Mouse (Mus musculus) erythroblast, embryonic 14.5 days (primary cell): ENCODE results near the gene Marveld3. TPM values are rescaled to one million over a fixed set of nuclear protein-coding genes. Genes with fewer than 3 reads are reported as not detected.

Experiments used
- H3K27me3 ChIP-seq: 2 replicates; pipeline ENCODE4 v1.6.1; 2012; ENCODE audit warnings: inconsistent platforms; ENCODE audit not compliant: control insufficient read depth
- H3K36me3 ChIP-seq: 2 replicates; pipeline ENCODE4 v1.6.1; 2012; ENCODE audit warnings: mild to moderate bottlenecking, inconsistent platforms; ENCODE audit not compliant: control insufficient read depth
- H3K4me1 ChIP-seq: 2 replicates; pipeline ENCODE4 v1.6.1; 2012; ENCODE audit warnings: inconsistent platforms; ENCODE audit not compliant: control insufficient read depth
- H3K4me3 ChIP-seq: replicated peaks from 2 replicates; pipeline ENCODE3; 2012; ENCODE audit warnings: moderate library complexity, mild to moderate bottlenecking, inconsistent platforms
- H3K9me3 ChIP-seq: 2 replicates; pipeline ENCODE4 v1.6.1; 2012; ENCODE audit warnings: low read length, inconsistent platforms, mixed read lengths; ENCODE audit not compliant: control insufficient read depth
- GATA1 ChIP-seq: IDR thresholded peaks from 2 replicates; pipeline ENCODE4 v1.6.1; 2012; ENCODE audit warnings: low read length, inconsistent platforms, mixed read lengths
- TAL1 ChIP-seq: IDR thresholded peaks from 3 replicates; pipeline ENCODE4 v1.6.1; 2012; ENCODE audit warnings: low read length, inconsistent platforms, mixed read lengths
- polyA plus RNA-seq: library from polyadenylated mRNA; stranded (reverse); fragments of >175 nt; gene quantifications from 2 replicates; pipeline ENCODE4 v1.2.3, GENCODE M21; 2012

Marveld3 gene
- polyA plus RNA-seq, 1 experiment = not detected

GRCm38 (mm10) chr8:109997381-109997780 is 35.4 kb upstream of the Marveld3 start:
- no peak for TF ChIP-seq TAL1
- TF ChIP-seq GATA1 = no peak
- no peaks in the 10 kb centered on the region for H3K9me3 ChIP-seq
- H3K4me3 ChIP-seq = no peak overlapping the region
- no peaks in the 10 kb centered on the region for H3K36me3 ChIP-seq
- no peaks in the 10 kb centered on the region for H3K4me1 ChIP-seq
- no peaks in the 10 kb centered on the region for H3K27me3 ChIP-seq

GRCm38 (mm10) chr8:109992951-109993350 is 30.9 kb upstream of the Marveld3 start:
- Histone ChIP-seq H3K4me3 (no peak overlapping the region), H3K9me3 (no peaks in the 10 kb centered on the region), H3K36me3 (no peaks in the 10 kb centered on the region), H3K27me3 (no peaks in the 10 kb centered on the region), H3K4me1 (no peaks in the 10 kb centered on the region)
- TF ChIP-seq TAL1 (no peak), GATA1 (no peak)

- no peaks in the 10 kb centered on the region for H3K27me3 ChIP-seq
- no peak overlapping the region for H3K4me3 ChIP-seq
- no peaks in the 10 kb centered on the region for H3K9me3 ChIP-seq
- TF ChIP-seq TAL1 = no peak
- no peak for TF ChIP-seq GATA1
- no peaks in the 10 kb centered on the region for H3K36me3 ChIP-seq
- no peaks in the 10 kb centered on the region for H3K4me1 ChIP-seq
Measured at GRCm38 (mm10) chr8:109992166-109992565, 30.2 kb upstream of the Marveld3 start.

- Histone ChIP-seq H3K36me3 (no peaks in the 10 kb centered on the region), H3K4me3 (no peak within 1 kb of the TSS), H3K9me3 (no peaks in the 10 kb centered on the region; the same call in 1 of the 2 replicates), H3K4me1 (no peaks in the 10 kb centered on the region), H3K27me3 (no peaks in the 10 kb centered on the region)
- TF ChIP-seq TAL1 (no peak), GATA1 (no peak)
Measured at GRCm38 (mm10) chr8:109990224-109990623, 28.2 kb upstream of the Marveld3 start, which contains the start of gene Tat. Gene Tat (plus strand): TSS chr8:109990437.

GRCm38 (mm10) chr8:109989151-109989550 is 27.1 kb upstream of the Marveld3 start:
- Histone ChIP-seq H3K27me3 (no peaks in the 10 kb centered on the region), H3K4me1 (no peaks in the 10 kb centered on the region), H3K36me3 (no peaks in the 10 kb centered on the region), H3K9me3 (no peaks in the 10 kb centered on the region; the same call in 1 of the 2 replicates), H3K4me3 (no peak overlapping the region)
- TF ChIP-seq GATA1 (no peak), TAL1 (no peak)

- no peaks in the 10 kb centered on the region for H3K36me3 ChIP-seq
- no peaks in the 10 kb centered on the region for H3K4me1 ChIP-seq
- no peaks in the 10 kb centered on the region for H3K27me3 ChIP-seq
- no peak for TF ChIP-seq GATA1
- TF ChIP-seq TAL1 = no peak
- H3K4me3 ChIP-seq = no peak overlapping the region
- H3K9me3 ChIP-seq = no peaks in the 10 kb centered on the region; the same call in 1 of the 2 replicates
Measured at GRCm38 (mm10) chr8:109987776-109988175, 25.8 kb upstream of the Marveld3 start.

GRCm38 (mm10) chr8:109986384-109986783 is 24.4 kb upstream of the Marveld3 start:
- Histone ChIP-seq H3K4me1 (no peaks in the 10 kb centered on the region), H3K36me3 (no peaks in the 10 kb centered on the region), H3K9me3 (no peaks in the 10 kb centered on the region; the same call in 1 of the 2 replicates), H3K27me3 (no peaks in the 10 kb centered on the region), H3K4me3 (no peak overlapping the region)
- TF ChIP-seq GATA1 = no peak
- TF ChIP-seq TAL1 = no peak

- Histone ChIP-seq H3K36me3 (no peaks in the 10 kb centered on the region), H3K4me3 (no peak overlapping the region), H3K9me3 (no peaks in the 10 kb centered on the region; the same call in 1 of the 2 replicates), H3K27me3 (no peaks in the 10 kb centered on the region), H3K4me1 (no peaks in the 10 kb centered on the region)
- TF ChIP-seq GATA1 (no peak), TAL1 (no peak)
Measured at GRCm38 (mm10) chr8:109983944-109984343, 21.9 kb upstream of the Marveld3 start.

GRCm38 (mm10) chr8:109982386-109983105 is 20.5 kb upstream of the Marveld3 start:
- no peaks in the 10 kb centered on the region for H3K36me3 ChIP-seq
- H3K27me3 ChIP-seq = no peaks in the 10 kb centered on the region
- H3K9me3 ChIP-seq = no peaks in the 10 kb centered on the region; the same call in 1 of the 2 replicates
- H3K4me3 ChIP-seq = no peak overlapping the region
- TF ChIP-seq TAL1 (no peak), GATA1 (no peak)
- no peaks in the 10 kb centered on the region for H3K4me1 ChIP-seq

GRCm38 (mm10) chr8:109979339-109979738 is 17.3 kb upstream of the Marveld3 start:
- Histone ChIP-seq H3K4me1 (no peaks in the 10 kb centered on the region), H3K36me3 (no peaks in the 10 kb centered on the region), H3K4me3 (no peak overlapping the region), H3K9me3 (no peaks in the 10 kb centered on the region), H3K27me3 (no peaks in the 10 kb centered on the region)
- TF ChIP-seq GATA1 (no peak), TAL1 (no peak)
